Mouse (Mus musculus): ENCODE measurements around the gene Eps8l1.

The Eps8l1 gene

DNA sequence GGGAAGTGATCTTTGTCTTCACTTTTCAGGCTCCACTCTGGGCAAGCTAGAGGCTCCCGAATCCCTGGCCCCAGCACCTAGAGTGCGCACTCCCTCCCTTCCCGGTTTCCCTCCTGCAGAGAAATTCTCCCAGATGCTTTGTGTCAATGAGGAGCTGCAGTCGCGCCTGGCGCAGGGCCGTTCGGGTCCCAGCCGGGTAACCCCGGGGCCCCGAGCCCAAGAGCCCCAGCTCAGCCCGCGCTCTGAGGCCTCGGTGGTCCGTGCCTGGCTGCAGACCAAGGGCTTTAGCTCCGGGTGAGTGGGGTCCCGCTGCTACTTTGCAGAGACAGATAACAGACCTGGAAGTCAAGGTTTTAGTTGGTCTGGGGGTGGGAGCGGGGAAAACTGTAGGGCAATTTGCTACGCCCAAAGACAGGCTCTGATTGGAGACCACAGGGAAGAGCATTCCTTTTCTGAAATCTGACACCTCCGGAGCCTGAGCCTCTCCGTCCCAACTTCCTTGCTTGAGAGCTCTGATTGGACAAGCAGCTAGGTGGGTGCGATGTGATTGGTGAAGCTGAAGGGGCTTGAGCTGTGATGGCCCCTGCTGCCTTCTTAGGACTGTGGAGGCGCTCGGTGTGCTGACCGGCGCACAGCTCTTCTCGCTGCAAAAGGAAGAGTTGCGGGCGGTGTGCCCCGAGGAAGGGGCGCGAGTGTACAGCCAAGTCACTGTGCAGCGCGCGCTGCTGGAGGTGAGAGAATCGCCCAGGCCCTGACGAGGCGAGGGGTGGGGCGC lies 17.7 kb downstream of the Eps8l1 start:
- peak; percentile 66 for DNase-seq (ENCODE audit: low read depth)

DNA sequence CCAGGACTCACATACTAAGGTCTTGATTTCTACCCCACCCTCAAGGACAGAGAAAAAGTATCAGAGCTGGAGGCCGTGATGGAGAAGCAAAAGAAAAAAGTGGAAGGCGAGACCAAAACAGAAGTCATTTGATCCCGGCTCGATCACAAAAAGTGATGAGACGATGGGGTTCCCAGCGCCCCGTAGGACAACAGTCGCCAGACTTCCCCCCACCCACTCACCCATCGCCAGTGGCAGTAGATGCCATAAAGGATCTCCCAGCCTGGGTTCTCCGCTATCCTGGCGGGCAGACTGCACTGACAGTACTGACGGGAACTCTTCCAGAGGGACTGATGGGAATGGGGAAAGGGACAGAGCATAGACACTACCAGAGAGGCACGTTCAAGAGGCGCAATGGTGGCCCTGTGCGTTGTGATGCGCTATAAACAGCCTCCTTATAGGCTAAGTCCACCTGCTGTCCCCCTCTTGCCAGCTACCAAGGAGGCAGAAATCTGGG lies 18.4 kb downstream of the Eps8l1 start:
- DNase-seq (ENCODE audit: low read depth): no peak

DNA sequence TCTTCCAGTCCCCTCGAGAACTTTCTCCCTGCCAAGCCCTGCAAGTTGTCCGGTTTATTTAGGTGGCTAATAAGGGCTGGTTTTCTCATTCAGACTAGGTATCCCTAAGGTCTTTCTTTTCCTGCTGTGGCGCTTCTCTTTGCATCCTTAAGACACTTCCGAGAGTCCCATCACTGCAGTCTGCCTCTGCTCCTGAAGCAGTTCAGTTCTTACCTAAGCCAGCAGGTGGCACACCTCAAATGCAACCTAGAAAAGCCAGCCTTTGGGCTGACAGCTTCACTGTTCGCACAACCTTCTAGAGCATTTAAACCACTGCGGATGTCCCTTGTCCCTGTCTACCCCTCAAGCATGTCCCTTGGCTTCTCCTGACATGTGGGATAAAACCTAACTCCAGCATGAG lies 19.2 kb downstream of the Eps8l1 start:
- no peak for DNase-seq (ENCODE audit: low read depth)

DNA sequence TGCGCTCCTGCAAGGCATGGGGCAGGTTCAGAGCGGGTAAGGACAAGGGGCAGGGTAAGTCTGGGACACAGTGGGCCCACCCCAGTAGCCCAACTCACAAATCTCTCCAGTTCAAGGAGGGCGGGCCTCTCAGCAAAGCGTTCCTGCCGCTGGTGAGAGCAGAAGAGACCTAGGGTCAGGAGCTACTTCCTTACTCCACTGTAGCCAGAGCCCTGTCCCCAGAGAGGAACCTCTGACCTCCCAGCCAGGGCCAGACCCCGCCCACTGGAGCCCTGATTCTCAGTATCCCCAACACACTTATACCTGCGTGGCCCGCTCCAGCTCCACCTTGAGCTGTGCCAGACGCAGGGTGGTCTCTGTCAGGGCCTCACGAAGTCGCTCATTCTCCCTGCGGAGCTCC lies 21.8 kb downstream of the Eps8l1 start:
- DNase-seq (ENCODE audit: low read depth): no peak

DNA sequence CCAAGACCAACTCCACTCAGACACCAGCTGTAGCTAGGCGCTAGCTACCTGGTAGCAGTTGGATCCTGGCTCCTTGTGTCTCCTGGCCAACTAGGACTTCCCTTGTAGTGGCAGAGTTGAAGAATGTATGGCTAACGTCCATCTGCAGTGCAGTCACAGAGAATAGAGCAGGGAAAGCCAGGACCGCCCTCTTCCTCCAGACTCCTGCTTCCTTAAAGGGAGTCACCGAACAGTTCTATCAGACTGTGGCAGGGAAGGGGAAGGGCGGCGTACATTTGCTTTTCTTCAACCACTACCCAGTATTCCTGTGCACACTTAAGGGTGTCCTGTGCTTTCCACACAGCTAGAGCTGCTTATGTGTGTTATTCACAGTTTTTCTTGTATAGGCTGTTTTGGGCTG lies 30.8 kb downstream of the Eps8l1 start:
- DNase-seq (ENCODE audit: low read depth): no peak

DNA sequence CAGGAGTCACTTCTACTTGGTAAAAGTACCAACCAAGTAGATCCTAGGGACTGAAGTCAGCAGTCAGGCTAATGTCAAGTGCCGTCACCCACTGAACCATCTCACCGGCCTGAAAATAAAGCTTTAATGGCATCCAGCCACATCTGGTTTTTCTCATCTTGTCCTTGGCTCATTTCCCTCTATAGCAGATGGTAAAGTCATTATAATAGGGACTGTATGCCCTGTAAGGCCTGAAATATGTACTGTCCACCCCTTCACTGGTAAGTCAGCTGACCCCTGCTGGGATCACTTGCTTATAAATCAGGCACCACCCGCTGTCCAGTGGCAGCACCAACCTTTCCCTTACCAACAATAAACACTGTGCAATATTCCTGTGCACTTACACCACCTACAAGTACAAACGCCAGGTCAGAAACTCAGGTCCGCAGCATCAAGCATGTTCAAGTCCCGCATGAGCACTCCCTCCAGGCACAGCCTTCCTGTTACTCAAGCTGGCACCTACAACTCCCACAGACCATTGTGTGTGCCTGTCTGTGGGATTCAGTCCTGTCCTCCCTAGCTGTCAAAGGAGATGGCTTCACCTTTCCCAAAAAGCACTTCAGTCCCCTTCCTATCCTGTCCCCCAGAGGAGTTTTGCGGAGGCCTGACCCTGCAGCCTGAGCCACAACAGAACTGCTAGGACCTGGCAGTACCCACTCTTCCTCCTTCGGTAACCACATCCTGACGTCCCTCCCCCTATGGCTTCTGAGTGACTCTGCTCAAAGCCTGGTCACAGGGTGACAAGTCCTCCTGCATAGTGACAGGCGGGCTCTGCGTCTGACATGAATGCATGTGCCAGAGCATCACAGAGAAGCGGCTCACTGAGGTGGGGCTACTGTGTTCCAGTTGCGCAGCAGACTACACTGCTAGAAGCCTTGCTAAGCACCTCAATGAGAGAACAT lies 32.1 kb downstream of the Eps8l1 start:
- no peak for DNase-seq (ENCODE audit: low read depth)

DNA sequence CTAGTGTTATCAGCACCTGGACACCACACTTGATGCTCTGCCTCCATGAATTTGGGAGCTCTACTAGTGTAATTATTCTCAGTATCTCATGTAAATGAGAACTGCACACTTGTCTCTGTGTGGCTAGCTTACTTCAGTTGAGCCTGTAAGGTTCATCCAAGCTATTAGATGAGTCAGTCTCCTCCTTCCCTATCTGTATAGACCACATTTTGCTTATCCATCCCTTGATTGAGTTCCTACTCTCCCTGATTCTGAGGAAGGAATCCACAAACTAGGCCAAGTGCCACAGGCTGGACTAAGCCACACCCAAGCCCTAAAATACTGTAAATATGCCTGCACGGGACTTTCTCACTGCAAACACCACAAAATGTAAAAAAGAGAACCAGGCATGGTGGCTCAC lies 33.5 kb downstream of the Eps8l1 start:
- DNase-seq (ENCODE audit: low read depth): no peak

DNA sequence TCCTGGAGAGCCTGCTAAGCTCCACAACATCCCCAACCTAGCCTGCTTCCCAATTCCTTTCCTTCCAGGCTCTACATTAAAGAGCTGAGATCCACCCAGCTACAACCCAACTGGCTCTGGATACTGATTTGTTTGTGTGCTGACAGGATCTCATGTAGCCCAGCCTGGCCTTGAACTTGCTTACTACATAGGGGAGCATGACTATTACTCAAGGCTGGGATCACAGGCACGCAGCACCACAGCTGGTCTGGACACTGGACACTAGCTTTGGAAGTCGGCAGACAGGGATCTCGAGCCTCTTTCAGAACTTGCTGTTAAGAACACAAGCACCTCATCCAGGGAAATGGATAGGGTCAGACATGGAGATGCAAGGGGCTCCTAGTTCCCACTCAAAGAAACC lies 36.0 kb downstream of the Eps8l1 start:
- DNase-seq (ENCODE audit: low read depth): no peak

DNA sequence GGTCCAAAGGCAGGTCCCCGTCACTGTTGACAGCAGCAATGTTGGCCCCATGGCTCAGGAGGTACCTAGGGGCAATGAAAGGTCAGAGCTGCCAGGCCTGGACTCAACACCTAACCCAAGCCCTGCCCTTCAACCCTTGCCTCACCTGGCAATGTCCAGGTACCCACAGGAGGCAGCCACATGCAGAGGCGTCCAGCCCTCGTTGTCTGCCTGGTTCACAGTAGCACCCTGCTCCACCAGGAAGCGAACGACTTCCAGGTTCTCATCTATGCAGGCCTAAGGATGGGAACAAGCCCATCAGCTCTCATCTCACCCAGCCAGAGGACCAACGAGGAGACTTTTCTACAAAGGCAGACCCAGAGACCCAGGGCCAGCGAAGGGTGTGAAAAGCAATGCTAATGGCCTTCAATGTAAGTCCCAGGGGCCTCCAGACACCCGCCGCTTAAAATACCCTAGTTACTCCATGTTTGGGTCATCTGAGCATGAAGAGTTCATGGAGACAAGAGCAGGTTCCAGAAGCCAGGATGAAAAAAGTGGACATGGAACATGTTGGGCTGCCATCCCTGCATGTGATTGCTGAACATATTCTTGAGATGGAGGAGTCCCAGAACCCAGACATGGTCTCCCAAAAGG lies 36.9 kb downstream of the Eps8l1 start:
- no peak for DNase-seq (ENCODE audit: low read depth)

DNA sequence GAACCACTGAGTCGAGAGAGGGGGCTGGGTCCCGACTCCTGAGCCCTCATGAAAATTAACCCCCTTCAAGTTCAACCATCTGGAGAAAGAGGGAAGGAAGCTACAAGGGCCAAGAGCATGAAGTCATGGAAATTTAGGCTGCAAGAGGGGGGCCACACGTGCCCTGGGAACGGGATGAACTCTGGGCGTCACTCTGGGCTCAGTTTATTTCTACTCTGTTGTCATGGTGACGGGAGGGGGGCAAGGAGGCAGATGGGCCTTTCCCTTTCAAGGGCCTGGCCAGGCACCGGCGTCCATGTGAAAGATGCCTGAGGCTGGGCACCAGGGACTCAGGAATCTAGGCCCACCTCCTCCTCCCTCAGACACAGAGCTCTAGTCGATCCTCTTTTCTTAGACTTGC lies 37.8 kb downstream of the Eps8l1 start:
- DNase-seq (ENCODE audit: low read depth): no peak

DNA sequence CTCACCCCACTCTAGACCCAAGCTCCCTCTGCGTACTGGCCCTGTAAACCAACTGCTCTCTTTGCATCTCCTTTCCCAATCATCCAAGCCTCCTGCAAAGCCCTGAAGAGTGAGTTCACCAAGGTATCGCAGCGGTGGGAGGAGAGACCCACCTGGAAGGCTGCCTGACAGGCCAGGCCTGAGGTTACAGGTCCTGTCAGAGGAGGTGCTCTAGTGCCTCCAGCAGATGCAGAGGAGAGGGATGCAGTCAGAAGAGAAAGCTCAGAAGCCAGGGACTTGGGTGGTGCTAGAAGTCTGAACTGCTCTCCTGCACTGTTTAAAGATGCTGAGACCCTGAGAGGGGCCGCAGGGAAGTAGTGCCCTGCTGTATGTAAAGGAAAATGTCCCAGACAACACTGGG lies 38.6 kb downstream of the Eps8l1 start:
- no peak for DNase-seq (ENCODE audit: low read depth)

DNA sequence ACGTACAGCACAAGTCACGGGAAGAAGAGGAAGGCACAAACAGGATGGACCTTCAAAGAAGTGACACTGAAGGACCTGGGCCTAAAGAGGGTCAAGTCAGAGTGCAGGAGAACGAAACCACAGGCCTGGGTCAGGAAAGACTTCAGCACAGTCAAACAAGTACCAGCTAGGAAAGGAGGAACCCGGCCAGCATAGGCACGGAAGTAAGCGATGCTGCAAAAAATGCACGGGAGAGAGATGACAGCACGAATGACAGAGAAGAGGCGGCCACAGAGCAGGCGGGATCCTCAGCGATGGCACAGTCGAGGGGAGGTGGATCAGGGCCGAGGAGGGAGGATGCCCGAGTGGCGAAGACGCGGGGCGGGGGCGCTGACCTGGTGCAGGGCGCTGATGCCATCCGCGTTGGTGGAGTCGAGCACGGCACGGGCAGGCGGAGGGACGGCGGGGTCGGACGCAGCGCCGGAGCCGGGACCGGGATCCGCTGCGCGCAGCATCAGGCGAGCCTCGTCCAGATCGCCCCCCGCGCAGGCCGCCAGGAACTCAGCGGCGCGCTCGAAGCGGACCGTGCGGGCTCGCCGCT lies 40.5 kb downstream of the Eps8l1 start:
- no peak for DNase-seq (ENCODE audit: low read depth)

DNA sequence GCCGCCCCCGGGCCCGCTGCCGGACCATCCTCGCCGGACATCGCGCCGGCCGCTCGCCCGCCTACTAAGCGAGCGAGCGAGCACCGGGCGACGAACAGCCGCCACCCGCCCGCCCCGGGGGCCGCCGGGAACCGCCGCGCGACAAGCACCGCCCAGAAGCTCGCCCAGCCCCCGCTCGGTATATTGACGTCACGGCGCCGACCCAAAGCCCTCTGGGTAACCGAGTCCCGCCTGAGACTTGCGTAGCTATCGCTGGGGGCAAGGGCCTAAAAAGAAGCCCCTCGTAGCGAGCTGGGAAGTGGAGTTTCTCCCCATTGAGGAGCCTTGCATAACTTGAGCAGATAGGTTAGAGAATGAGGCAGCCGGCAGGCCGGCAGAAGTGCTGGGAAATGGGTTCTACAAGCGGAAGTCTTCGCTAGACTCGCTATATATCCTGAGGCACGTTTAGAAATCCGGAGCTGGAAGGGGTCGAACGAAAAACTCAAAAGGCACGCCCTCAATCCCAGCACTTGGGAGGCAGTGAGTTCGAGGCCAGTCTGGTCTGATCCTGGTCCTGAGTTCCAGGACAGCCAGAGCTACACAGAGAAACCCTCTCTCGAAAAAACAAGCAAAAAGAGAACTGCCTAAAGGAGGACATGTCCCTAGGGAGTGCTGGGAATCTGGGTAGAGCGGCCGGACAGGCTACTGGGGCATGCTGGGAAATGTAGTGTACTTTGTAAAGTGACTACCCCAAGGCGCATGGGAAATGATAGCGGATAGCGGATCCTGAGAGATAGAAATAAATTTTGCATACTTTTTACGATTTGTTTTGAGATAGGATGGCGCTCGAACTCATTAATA lies 41.3 kb downstream of the Eps8l1 start, which contains the start of gene Ppp1r12c:
TSS of gene Ppp1r12c (minus strand) at position 123 of the 840 bp plus-strand sequence.
- DNase-seq (ENCODE audit: low read depth): peak; percentile 77

DNA sequence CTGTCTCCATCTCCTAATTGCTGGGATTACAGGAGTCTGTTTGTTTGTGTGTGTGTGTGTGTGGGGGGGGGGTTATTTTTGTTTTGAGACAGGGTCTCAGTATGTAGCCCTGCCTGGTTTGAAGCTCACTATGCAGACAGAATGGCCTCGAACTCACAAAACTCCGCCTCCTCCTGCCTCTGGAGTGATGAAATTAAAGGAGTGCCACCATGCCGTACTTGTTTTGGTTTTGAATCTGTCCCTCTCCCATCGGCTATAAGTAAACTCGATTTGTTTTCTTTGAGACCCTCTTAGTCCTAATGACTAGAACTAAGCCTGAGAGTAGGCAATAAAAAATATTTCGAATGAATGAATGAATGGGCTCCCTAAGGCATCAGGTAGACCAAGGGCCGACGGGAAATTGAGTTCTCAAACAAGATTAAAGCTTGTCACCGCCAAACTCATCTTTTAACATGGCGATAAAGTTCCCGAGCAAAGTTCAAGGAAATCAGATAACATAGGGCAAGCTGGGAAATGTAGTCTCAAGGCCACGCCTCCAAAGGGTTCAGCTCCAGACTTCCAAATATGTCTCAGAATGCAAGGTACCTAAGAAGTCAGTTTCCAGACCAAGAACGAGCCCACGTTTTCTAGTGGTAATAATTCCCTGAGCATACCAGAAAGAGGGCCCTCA lies 42.1 kb downstream of the Eps8l1 start:
- no peak for DNase-seq (ENCODE audit: low read depth)

DNA sequence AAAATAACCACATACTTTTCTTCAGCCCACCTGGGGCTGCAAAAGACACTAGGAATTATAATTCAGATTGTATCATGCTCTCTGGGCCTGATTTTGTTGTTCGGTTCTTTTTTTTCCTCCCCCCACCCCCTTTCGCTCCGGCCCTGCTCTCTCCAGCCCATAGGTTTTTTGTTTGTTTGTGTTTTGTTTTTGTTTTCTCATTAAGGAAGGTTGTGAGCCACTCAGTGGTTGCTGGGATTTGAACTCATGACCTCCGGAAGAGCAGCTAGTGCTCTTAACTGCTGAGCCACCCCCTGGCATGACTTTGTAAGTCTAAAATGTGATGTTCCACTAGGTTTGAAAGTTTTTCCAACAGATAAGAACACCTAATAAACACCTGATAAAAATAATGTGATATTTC lies 42.6 kb downstream of the Eps8l1 start:
- no peak for DNase-seq (ENCODE audit: low read depth)

DNA sequence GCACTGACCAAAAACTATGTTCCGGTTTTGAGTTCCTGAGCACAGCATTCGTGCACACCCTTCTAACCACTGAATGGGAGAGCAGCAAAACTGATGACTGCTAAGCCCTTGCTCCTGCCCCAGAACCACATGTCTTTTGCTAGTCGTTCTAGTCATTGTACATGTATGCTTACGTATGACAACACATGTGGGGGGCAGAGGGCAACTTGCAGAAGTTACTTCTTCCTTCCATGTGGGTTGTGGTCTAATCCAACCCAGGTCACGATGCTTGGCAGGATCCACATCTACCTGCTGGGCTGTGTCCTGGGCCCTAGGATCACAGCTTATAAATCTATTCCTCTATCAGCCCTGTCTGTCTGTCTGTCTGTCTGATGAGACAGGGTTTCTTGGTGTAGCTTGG lies 43.4 kb downstream of the Eps8l1 start:
- DNase-seq (ENCODE audit: low read depth): no peak

DNA sequence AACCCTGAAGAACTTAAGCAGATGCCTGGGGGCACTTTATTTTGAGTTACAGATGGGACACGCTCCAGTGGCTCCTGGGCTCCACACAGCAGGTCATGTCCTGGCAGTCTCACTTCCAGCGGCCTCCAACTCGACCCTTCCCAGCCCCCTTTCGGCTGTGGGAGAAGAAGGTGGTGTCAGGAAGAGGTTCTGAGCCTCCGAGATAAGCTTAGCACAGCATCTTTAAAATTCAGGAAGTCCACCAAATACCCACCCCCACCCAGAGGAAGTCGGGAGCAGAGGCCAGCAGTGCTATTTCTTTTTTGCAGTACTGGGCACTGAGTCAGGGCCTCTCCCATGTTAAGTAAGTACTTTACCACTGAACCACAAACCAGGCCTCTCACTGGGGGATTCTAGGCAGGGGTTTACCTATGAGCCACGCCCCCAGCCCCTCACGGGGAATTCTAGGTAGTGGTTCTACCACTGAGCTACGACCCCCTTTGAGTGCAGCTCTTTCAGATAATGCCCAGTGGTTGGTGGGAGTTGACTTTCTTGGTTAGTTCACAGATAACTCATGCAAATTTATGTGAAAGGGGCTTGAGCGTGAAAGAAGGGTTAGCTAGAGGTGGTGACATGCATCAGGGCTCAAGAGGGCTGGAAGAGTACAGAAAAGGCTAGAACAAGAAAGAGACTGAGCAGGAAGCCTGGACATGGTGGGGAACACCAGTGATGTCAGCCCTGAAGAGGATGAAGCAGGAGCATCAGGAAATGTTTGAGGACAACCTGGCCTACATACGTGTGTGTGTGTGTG lies 44.4 kb downstream of the Eps8l1 start:
- DNase-seq (ENCODE audit: low read depth): no peak

DNA sequence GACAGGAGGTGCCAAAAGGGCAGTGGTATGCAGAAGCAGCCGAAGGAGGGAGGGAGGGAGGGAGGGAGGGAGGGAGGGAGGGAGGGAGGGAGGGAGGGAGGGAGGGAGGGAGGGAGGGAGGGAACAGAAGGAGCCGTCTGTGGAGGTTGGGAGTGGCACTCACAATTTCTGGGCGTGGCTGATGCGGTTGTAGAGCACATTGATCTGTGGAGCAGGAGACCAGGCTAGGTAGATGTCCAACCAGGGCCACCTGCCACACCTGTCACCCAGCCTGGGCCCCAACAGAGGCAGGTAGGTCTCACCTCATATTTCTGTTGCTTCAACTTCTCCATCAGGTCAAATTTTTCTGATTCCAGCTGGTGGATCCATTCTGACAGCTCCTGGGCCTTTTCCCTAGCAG lies 46.7 kb downstream of the Eps8l1 start:
- DNase-seq (ENCODE audit: low read depth): no peak

DNA sequence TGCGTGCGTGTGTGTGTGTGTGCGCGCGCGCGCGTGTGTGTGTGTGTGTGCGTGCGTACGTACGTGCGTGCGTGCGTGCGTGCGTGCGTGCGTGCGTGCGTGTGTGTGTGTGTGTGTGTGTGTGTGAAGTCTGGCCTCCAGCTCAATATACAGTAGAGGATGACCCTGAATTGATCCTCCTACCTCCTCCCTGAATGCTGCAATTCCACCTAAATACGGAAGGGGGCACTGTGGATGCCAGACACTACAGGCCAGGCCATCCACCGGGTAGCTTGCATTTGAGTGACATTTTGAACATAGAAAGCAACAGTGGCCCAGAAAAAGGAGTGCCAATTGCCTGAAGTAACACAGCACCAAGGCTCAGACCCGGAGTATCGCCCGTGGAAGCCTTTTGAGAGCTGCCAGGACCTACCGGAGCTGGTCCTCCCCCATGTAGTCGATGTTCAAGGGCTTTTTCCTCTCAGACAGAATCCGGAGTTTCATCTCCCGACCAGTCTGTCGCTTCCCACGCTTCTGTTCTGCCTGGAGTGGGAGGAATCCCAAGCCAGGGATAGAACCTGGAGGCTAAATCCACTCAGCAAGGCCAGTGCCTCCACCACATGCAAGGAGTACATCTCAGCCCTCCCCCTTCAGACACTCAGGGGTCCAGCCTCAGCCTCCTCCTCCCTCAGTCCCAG lies 47.7 kb downstream of the Eps8l1 start:
- no peak for DNase-seq (ENCODE audit: low read depth)
